ENCODE assay signal across 23 mouse cellular contexts in the genomic region with DNA sequence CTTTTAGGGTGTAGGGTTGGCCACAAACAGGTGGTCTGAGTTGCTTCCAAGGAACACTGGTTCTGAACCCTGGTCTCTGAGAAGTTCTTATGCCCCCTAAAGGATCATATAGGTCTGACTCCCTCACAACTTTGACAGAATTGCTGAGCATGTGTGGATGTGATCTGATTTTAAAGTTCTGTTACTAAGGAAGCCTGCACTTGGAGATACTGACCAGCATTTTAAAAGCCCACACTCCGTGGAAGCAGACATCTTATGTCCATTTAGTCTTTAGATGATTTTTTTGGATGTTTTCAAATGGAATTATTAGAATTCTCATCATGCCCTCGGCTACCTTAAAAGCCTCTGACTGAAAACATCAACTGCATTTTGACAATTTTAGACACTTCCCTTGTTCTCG. TPM values are rescaled to one million over a fixed set of nuclear protein-coding genes. Genes with fewer than 3 reads are reported as not detected.
"Had no signal": no experiment of that assay in that cellular context is flagged by ENCODE, and none has a peak within 500 bp of the region (broad histone marks: within the 10 kb centered on the region; RNA-seq: fewer than 3 reads in every experiment).

No protein-coding gene starts in this region.

- H3K4me1 ChIP-seq: liver, embryonic 13.5 days had no signal

- DNase-seq: gastrocnemius, adult 2 months; gastrocnemius, postnatal 10 days; gastrocnemius, postnatal 25 days; heart, postnatal 10 days; heart, postnatal 4 days; kidney, adult 11 months; kidney, adult 2 months; kidney, adult 9 months; kidney, postnatal 14 days; kidney, postnatal 36 days; liver; liver, embryonic 13.5 days had no signal

- H3K4me3 ChIP-seq: gastrocnemius, adult 2 months; heart, embryonic 10.5 days; heart, embryonic 12.5 days; hindbrain, embryonic 13.5 days; hindbrain, embryonic 15.5 days; kidney, embryonic 15.5 days; layer of hippocampus, adult 2 months; left cerebral cortex, adult 2 months; limb, embryonic 10.5 days; limb, embryonic 12.5 days; liver, embryonic 13.5 days had no signal

- H3K27ac ChIP-seq: gastrocnemius, adult 2 months; heart, embryonic 10.5 days; hindbrain, embryonic 13.5 days; hindbrain, embryonic 15.5 days; kidney, embryonic 15.5 days; kidney, postnatal 0 days; layer of hippocampus, adult 2 months; left cerebral cortex, adult 2 months; limb, embryonic 10.5 days; limb, embryonic 12.5 days; liver, embryonic 13.5 days had no signal

- H3K9ac ChIP-seq: heart, embryonic 12.5 days; hindbrain, embryonic 13.5 days; hindbrain, embryonic 15.5 days; kidney, embryonic 15.5 days; limb, embryonic 12.5 days; liver, embryonic 13.5 days had no signal

- H3K9me3 ChIP-seq: heart, embryonic 10.5 days; heart, embryonic 12.5 days; hindbrain, embryonic 13.5 days; hindbrain, embryonic 15.5 days; kidney, embryonic 15.5 days; limb, embryonic 10.5 days; limb, embryonic 12.5 days; liver, embryonic 13.5 days had no signal

- H3K36me3 ChIP-seq: heart, embryonic 10.5 days; heart, embryonic 12.5 days; hindbrain, embryonic 13.5 days; hindbrain, embryonic 15.5 days; kidney, embryonic 15.5 days; limb, embryonic 10.5 days; limb, embryonic 12.5 days; liver, embryonic 13.5 days had no signal

- H3K4me2 ChIP-seq: heart, embryonic 12.5 days; hindbrain, embryonic 13.5 days; hindbrain, embryonic 15.5 days; kidney, embryonic 15.5 days; limb, embryonic 12.5 days; liver, embryonic 11.5 days; liver, embryonic 13.5 days had no signal

RNA-seq across cellular contexts. Expression of gene Irf4, which starts 6.6 kb away (rescaled TPM):
- polyA plus RNA-seq: limb, embryonic 10.5 days; limb, embryonic 12.5 days had no signal
